1 mouse cellular context compared by ENCODE assay signal in the genomic region with DNA sequence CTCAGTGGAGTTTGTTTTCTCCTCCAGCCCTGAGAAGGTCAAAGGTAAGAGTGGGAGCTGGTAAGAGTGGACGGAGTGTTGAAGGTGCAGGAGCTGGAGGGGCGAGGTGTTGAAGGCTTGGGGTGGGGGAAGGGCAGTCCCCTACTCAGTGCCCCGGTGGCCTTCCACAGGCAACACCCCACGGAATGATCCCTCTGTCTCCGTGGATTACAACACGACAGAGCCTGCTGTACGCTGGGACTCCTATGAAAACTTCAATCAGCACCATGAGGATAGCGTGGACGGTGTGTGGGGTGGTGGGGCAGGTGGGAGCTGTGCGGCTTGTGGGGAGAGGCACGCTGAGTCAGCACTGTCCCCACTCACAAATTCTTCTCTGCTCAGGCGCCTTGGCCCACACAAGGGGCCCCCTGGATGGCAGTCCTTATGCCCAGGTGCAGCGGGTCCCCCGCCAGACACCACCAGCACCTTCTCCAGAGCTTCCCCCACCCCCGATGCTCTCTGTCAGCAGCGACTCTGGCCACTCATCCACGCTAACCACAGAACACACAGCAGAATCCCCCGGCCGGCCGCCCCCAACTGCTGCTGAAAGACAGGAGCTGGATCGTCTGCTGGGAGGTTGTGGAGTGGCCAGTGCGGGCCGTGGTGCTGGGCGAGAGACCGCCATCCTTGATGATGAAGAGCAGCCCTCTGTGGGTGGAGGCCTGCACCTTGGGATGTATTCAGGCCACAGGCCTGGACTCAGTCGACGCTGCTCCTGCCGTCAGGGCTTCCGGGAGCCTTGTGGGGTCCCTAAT.
TF ChIP-seq lines count a peak whose summit lies in the region.

No protein-coding gene starts in this region.

TF ChIP-seq in myocyte, 11 proteins besides CTCF, POLR2A, EP300 and RAD21 (continued from another document):
- TF ChIP-seq MAX (IDR thresholded peaks at IDR 0.05; ENCODE audit: low read depth), result no peak
- TF ChIP-seq CEBPB (IDR thresholded peaks at IDR 0.05; ENCODE audit: insufficient read depth, poor library complexity, severe bottlenecking), result no peak
- TF ChIP-seq MYOG (IDR thresholded peaks at IDR 0.05; ENCODE audit: control insufficient read depth in 1 of 3, insufficient read depth in 1 of 3, insufficient read length in 2 of 3, low read depth in 2 of 3), result no peak
- TF ChIP-seq POLR2AphosphoS2 (IDR thresholded peaks at IDR 0.05; ENCODE audit: insufficient read length, low read depth), result no peak
- no peak for TF ChIP-seq E2F4 (IDR thresholded peaks at IDR 0.05; ENCODE audit: insufficient read depth)
- TF ChIP-seq TCF3 (IDR thresholded peaks at IDR 0.05; ENCODE audit: insufficient read length, low read depth), result no peak
